Mouse (Mus musculus): ENCODE data around the gene Zfp341.

Zfp341 gene

DNA sequence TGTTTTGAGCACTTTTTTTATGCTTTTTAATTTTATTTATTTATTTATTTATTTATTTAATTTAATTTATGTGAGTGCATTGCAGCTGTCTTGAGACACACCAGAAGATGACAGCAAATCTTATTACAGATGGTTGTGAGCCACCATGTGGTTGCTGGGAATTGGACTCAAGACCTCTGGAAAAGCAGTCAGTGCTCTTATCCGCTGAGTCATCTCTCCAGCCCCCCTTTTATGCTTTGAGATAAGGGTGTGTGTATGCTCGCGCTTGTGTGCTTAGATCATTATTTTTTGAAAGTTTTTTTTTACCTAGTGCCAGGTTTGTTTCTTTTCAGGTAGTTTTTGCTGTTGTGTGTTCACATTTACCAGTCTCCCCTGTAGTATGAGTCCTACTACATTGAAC lies 65.9 kb downstream of the Zfp341 start:
- DNase-seq, result no peak

DNA sequence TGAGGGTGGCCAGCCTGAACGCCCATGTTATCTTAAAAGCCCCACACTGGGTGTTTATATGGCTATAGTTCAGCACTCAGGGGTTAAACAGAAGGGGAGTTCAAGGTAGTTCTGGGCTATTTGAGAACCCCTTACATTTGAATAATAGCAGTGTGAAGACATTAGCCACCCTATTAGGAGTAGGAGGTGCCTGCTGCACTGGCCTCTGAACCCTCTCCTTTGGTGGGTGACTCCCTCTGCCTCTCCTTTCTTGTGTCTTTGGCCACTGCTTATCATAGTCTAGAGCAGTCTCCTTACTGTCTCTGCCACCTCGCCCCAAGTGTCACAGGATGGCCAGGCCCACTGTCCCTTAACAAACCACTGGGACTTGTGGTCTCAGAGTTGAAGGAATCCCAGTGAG lies 67.2 kb downstream of the Zfp341 start:
- DNase-seq, result no peak

DNA sequence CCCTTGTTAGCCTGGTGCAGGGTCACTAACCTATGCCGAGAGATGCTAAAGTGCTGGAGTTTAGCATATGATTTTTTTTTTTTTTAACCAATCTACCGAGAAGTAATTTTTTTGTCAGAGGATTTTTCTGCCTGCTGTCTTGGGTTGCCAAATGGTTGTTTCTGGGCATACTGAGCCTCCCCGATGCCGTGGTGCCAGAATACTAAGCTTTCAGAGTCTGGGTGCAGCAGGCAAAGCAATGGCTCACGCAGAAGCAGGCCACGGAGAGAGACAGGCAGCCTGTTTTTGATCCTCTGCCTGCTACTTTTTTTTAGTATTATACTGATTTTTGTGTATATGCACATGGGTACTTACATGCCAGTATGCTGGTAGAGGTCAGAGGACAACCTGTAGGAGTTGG lies 67.8 kb downstream of the Zfp341 start:
- no peak for DNase-seq

DNA sequence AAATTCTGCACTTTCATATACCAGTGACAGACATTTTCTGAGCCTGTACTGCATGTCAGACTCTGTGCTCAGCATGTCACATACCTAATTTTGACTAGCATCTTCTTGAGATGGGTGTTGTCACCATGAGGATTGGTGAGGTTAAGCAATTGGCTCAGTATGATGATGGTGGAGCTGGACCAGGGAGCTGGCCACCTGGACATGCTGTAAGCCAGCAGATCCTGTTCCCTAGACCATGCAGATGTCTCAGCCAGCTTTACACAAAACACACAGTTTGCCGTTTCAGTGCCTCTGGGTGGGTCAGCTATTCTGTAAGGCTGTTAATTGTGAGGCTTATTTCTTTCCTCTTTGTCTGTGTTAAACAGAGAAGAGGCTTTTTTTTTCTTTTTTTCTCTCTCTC lies 69.6 kb downstream of the Zfp341 start:
- no peak for DNase-seq

DNA sequence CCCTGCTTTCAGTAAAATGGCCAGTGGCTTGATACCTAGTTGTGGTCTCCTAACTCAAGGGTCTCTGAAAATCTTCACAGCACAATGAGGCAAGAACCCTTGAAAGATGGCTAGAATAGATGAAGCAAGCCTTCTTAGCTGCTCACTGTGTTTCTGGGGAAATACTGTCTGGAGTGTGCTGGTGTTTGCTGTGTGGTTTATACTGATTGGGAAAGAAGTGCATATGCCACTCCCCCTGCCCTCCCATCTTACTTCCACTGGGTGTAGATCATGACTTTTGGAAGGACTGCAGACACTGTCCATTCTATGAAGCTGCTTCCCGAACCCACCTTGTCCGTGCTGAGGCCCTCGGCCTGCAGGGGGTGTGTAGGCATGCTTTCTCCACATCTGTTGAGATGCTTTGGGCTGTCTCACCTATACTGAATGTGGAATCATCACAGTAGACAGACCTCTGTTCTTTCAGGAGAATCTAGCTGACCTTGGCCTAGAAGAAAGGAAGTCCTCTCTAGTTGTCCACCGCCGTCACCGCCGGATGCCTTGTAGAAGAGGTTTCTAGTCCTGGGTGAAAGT lies 71.9 kb downstream of the Zfp341 start:
- no peak for DNase-seq

DNA sequence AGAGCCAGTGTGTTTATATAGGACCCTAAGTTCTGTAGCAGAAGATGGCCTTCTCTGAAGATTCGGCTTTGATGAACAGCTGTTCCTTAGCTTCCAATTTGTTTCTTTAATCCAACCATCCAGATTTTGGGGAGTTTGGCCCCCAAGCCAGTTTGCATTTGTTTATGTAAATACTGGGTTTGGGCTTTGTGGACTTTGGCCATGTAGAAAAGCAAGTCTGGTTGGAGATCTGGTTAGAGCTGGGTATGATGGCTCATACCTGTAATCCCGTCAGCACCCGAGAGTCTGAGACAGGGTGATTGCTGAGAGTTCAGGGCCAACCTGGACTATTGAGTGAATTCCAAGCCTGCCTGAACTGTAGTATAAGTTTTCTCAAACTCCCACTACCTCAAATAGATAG lies 72.7 kb downstream of the Zfp341 start:
- no peak for DNase-seq

DNA sequence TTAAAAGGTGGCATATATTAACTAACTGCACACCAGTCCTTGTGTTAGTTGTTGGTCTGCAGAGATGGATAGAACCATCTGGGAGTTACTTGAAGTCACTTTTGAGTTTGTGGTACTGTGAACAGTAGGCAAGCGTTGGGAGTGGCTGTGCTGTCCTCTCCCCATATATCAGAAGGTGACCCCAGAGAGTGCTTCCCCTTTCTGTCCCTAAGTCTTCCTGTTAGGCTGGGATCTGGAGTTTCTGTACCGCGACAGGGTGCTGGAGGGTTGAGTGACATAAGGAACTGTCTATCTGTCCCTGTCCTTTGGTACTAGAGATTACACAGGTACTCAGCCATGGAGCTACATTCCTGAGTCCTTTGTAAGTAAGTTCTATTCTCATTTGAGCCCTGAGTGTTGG lies 73.7 kb downstream of the Zfp341 start:
- no peak for DNase-seq

DNA sequence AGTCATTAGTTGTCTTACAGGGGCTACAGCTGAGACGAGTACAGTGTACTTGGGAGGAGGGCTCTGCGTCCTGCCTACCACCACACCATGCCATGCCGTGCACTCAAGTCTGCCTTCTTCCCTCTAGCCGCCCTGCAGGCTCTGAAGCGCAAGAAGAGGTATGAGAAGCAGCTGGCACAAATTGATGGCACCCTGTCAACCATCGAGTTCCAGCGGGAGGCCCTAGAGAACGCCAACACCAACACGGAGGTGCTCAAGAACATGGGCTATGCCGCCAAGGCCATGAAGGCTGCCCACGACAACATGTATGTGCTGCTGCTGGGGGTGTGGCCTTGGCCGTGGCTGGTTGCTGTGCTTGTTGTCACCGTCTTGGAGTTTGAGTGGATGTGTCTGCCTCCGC lies 76.3 kb downstream of the Zfp341 start:
- DNase-seq, result no peak

DNA sequence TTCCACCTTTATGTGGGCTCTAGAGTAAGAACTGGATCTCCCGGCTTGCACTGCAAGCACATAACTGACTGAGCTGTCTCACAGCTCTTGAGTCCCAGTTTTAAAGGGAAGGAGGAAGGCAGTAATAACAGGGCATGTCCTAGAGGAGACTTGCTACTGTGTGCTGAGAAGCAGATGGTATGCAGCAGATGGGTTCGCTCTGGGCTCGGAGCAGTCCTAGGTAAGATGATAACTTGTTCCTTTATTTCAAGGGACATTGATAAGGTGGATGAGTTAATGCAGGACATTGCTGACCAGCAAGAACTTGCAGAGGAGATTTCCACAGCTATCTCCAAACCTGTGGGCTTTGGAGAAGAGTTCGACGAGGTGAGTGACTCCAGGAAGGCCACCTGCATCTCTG lies 77.9 kb downstream of the Zfp341 start:
- no peak for DNase-seq

DNA sequence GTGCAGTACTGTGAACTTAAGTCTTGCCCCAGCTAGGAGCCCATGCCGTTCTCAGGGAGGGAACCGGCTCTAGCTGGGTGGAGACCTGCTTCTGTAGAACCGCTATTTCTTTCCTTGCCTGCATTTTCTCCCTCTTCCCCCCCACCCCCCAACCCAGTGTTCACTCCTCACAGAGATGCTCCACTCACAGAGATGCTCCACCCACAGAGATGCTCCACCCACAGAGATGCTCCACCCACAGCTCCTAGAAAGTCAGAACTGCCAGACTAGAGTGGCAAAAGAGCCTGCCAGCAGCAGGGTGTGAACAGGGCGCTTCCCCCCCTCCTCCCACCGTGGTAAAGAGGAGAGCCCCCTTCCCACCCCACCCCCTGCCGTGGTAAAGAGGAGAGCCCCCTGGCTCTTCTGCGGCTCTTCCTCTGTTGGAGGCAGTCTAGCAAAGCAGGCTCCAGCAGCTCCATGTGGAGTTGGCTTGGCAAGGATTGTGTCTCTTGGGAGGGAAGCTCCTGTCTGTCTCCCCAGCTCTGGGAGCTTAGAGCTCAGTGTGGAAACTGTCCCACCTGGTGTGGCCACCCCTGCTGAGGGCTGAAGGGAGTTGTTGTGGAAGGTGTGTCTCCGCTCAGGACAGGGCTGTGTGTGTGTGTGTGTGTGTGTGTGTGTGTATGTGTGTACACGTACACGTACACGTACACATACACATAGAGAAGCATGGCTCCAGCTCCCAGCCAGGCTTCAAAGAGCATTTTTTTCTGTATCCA lies 80.3 kb downstream of the Zfp341 start:
- no peak for DNase-seq

DNA sequence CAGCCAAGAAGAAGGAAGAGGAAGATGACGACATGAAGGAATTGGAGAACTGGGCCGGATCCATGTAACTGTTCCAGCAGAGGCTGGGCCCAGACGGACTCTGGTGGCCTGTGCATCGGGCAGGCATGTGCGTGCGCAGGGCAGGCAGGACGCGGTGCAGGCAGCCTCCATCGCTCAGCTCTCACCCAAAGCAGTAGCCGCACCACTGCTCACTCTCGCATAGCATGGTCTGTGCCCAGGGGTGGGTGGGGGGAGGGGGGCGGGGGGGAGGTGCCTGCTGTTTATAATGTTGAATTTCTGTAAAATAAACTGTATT lies 80.8 kb downstream of the Zfp341 start:
- peak; percentile 48 for DNase-seq

DNA sequence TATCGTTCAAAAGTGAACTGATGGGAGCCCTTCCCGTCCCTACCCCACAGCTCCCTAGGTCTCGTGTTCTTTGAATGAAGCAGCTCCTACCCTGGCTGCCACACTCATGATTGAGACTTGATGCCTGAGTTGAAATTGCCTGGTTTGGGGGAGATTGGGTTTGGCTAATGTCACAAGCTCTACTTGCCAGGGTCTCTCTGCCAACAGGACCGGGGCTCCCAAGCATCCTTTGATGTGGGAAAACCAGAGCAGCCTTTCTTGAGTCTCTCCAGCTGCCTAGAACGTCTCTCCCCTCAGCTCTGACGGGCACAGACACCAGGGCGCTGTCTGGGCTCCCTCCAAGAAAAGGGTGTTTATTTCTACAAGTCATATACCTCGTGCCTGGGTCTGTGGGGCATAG lies 82.6 kb downstream of the Zfp341 start:
- no peak for DNase-seq

Data from kidney, postnatal 14 days (tissue).